In the genomic region with DNA sequence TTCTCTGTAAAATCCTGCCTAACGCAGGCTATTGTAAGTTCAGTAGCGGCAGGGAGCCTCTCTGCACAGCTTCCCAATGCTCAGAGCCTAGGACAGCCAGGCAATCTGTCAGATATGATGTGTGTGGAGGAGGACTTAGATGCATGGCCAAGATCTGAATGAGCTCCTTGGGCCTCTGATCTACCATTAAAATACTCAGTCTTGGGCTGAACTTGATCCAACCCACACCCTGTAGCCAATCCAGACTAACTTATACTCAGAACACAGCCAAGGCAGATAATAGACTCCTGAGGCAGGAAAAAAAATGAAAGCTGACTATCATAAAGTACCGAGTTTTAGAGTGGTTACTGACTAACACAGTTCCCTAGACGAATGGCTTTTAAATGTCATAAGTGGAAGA, we compare ENCODE assay signal across 21 mouse cellular contexts.
DNase-seq lines count a peak whose midpoint lies in the region; ATAC-seq and TF ChIP-seq lines count a peak whose summit lies in the region.
"Had no signal": no experiment of that assay in that cellular context is flagged by ENCODE, and none has a peak within 500 bp of the region (broad histone marks: within the 10 kb centered on the region; RNA-seq: fewer than 3 reads in every experiment).

No protein-coding gene starts in this region.

- no peak overlapping the region for H3K4me2 ChIP-seq in heart, embryonic 16.5 days (ENCODE audit: low read depth, low read length)
- no peak overlapping the region for H3K4me2 ChIP-seq in limb, embryonic 13.5 days (replicated peaks)
- H3K4me2 ChIP-seq in limb, embryonic 14.5 days (replicated peaks; ENCODE audit: low read depth, low read length, severe bottlenecking), result no peak overlapping the region
- H3K4me2 ChIP-seq in limb, embryonic 15.5 days, result no peak overlapping the region
- H3K4me2 ChIP-seq in hindbrain, embryonic 12.5 days (replicated peaks), result no peak overlapping the region

- no peaks in the 10 kb centered on the region for H3K36me3 ChIP-seq in heart, embryonic 16.5 days (ENCODE audit: control insufficient read depth, insufficient read depth)
- no peaks in the 10 kb centered on the region for H3K36me3 ChIP-seq in heart, embryonic 10.5 days
- H3K36me3 ChIP-seq in limb, embryonic 13.5 days, result no peaks in the 10 kb centered on the region
- no peaks in the 10 kb centered on the region for H3K36me3 ChIP-seq in limb, embryonic 10.5 days
- no peaks in the 10 kb centered on the region for H3K36me3 ChIP-seq in limb, embryonic 14.5 days (ENCODE audit: control insufficient read depth, insufficient read depth, low read length)
- H3K36me3 ChIP-seq in limb, embryonic 15.5 days, result no peaks in the 10 kb centered on the region
- H3K36me3 ChIP-seq in hindbrain, embryonic 12.5 days, result no peaks in the 10 kb centered on the region
- H3K36me3 ChIP-seq: G1E had no signal

- 0 out of 2 replicates have a peak, but pooled peaks have one; percentile 32 for ATAC-seq in heart, embryonic 16.5 days (replicated peaks; ENCODE audit: extremely low read depth, insufficient read depth, low FRiP score)
- peak; percentile 44; the same call in 1 of the 2 replicates for ATAC-seq in limb, embryonic 13.5 days (ENCODE audit: low FRiP score, low read depth)
- ATAC-seq in limb, embryonic 14.5 days (ENCODE audit: low FRiP score, low read depth), result no peak; the same call in 1 of the 2 replicates
- ATAC-seq in limb, embryonic 15.5 days (ENCODE audit: insufficient number of reproducible peaks, low FRiP score, low TSS enrichment, low read depth), result peak; percentile 76; the same call in 1 of the 2 replicates
- ATAC-seq in hindbrain, embryonic 12.5 days (ENCODE audit: low FRiP score), result no peak
- ATAC-seq: activated CD4-positive, CD25-positive, alpha-beta regulatory T cell, adult 4 months; CD4-positive, CD25-positive, alpha-beta regulatory T cell, adult 4 months; Patski had no signal

- H3K27me3 ChIP-seq in heart, embryonic 16.5 days (ENCODE audit: control insufficient read depth, insufficient read depth, low read length), result no peaks in the 10 kb centered on the region
- H3K27me3 ChIP-seq in heart, embryonic 10.5 days (ENCODE audit: insufficient read depth, poor library complexity, severe bottlenecking), result no peaks in the 10 kb centered on the region
- no peaks in the 10 kb centered on the region for H3K27me3 ChIP-seq in limb, embryonic 13.5 days
- no peaks in the 10 kb centered on the region for H3K27me3 ChIP-seq in limb, embryonic 10.5 days (ENCODE audit: low read depth, poor library complexity, severe bottlenecking)
- no peaks in the 10 kb centered on the region for H3K27me3 ChIP-seq in limb, embryonic 14.5 days (ENCODE audit: control insufficient read depth, insufficient read depth, low read length)
- no peaks in the 10 kb centered on the region for H3K27me3 ChIP-seq in limb, embryonic 15.5 days
- no peaks in the 10 kb centered on the region for H3K27me3 ChIP-seq in hindbrain, embryonic 12.5 days
- H3K27me3 ChIP-seq: Patski had no signal

- no peaks in the 10 kb centered on the region for H3K9me3 ChIP-seq in heart, embryonic 16.5 days (replicated peaks; ENCODE audit: control insufficient read depth, low read length)
- no peaks in the 10 kb centered on the region for H3K9me3 ChIP-seq in heart, embryonic 10.5 days
- H3K9me3 ChIP-seq in limb, embryonic 13.5 days, result no peaks in the 10 kb centered on the region
- no peaks in the 10 kb centered on the region for H3K9me3 ChIP-seq in limb, embryonic 10.5 days (replicated peaks)
- H3K9me3 ChIP-seq in limb, embryonic 14.5 days (ENCODE audit: control insufficient read depth, low read length), result no peaks in the 10 kb centered on the region
- H3K9me3 ChIP-seq in limb, embryonic 15.5 days, result no peaks in the 10 kb centered on the region
- H3K9me3 ChIP-seq in hindbrain, embryonic 12.5 days (replicated peaks), result no peaks in the 10 kb centered on the region

- no peaks in the 10 kb centered on the region for H3K4me1 ChIP-seq in heart, embryonic 16.5 days (ENCODE audit: control insufficient read depth, insufficient read depth, low read length)
- H3K4me1 ChIP-seq in heart, embryonic 10.5 days, result no peaks in the 10 kb centered on the region
- H3K4me1 ChIP-seq in limb, embryonic 13.5 days, result no peaks in the 10 kb centered on the region; the same call in 1 of the 2 replicates
- H3K4me1 ChIP-seq in limb, embryonic 10.5 days, result peaks cover 11% of the 10 kb centered on the region
- H3K4me1 ChIP-seq in limb, embryonic 14.5 days (ENCODE audit: control insufficient read depth, insufficient read depth, low read length), result no peaks in the 10 kb centered on the region; the same call in 1 of the 2 replicates
- peaks cover 6% of the 10 kb centered on the region for H3K4me1 ChIP-seq in limb, embryonic 15.5 days
- H3K4me1 ChIP-seq in hindbrain, embryonic 12.5 days, result no peaks in the 10 kb centered on the region

- no peak for TF ChIP-seq POLR2A in limb, embryonic 14.5 days (IDR thresholded peaks at IDR 0.05; ENCODE audit: borderline replicate concordance, extremely low read depth, insufficient read depth, insufficient read length)

- no peak overlapping the region for H3K9ac ChIP-seq in heart, embryonic 16.5 days (ENCODE audit: low read length)
- no peak overlapping the region for H3K9ac ChIP-seq in limb, embryonic 13.5 days
- no peak overlapping the region for H3K9ac ChIP-seq in limb, embryonic 14.5 days (ENCODE audit: low read depth, low read length, severe bottlenecking)
- H3K9ac ChIP-seq in limb, embryonic 15.5 days, result no peak overlapping the region
- H3K9ac ChIP-seq in hindbrain, embryonic 12.5 days, result no peak overlapping the region

- H3K4me3 ChIP-seq in heart, embryonic 16.5 days (ENCODE audit: low read length), result no peak overlapping the region
- H3K4me3 ChIP-seq in heart, embryonic 10.5 days, result no peak overlapping the region
- no peak overlapping the region for H3K4me3 ChIP-seq in limb, embryonic 13.5 days
- H3K4me3 ChIP-seq in limb, embryonic 10.5 days, result no peak overlapping the region
- H3K4me3 ChIP-seq in limb, embryonic 14.5 days (replicated peaks; ENCODE audit: low read length), result no peak overlapping the region
- no peak overlapping the region for H3K4me3 ChIP-seq in limb, embryonic 15.5 days
- H3K4me3 ChIP-seq in hindbrain, embryonic 12.5 days, result no peak overlapping the region

- H3K27ac ChIP-seq in heart, embryonic 16.5 days (ENCODE audit: low read length), result no peak overlapping the region
- H3K27ac ChIP-seq in heart, embryonic 10.5 days, result no peak overlapping the region
- no peak overlapping the region for H3K27ac ChIP-seq in limb, embryonic 13.5 days
- no peak overlapping the region for H3K27ac ChIP-seq in limb, embryonic 10.5 days
- H3K27ac ChIP-seq in limb, embryonic 14.5 days (replicated peaks; ENCODE audit: low read depth, low read length), result no peak overlapping the region
- H3K27ac ChIP-seq in limb, embryonic 15.5 days, result no peak overlapping the region
- H3K27ac ChIP-seq in hindbrain, embryonic 12.5 days, result no peak overlapping the region

- DNase-seq in heart, embryonic 10.5 days (ENCODE audit: low spot score), result no peak
- DNase-seq in limb, embryonic 10.5 days (ENCODE audit: low spot score), result no peak
- peak; percentile 54 for DNase-seq in limb, embryonic 14.5 days (ENCODE audit: low spot score)
- DNase-seq in gastrocnemius, postnatal 4 days (ENCODE audit: low spot score in 2 of 2), result no peak
- DNase-seq: adrenal gland, adult 2 months; adrenal gland, adult 8-10 months; adrenal gland, postnatal 10 days; adrenal gland, postnatal 14 days; adrenal gland, postnatal 25 days; adrenal gland, postnatal 36 days; B cell, adult 2 months; cerebellum, adult 11 months; cerebellum, adult 11-12 months had no signal

- WGBS in heart, embryonic 16.5 days, result 72% methylated on average over 4 of the region's 4 CpGs
- 77% methylated on average over 4 of the region's 4 CpGs for WGBS in heart, embryonic 10.5 days
- WGBS in limb, embryonic 13.5 days, result 81% methylated on average over 4 of the region's 4 CpGs
- 86% methylated on average over 4 of the region's 4 CpGs for WGBS in limb, embryonic 10.5 days
- WGBS in limb, embryonic 14.5 days, result 72% methylated on average over 4 of the region's 4 CpGs
- WGBS in limb, embryonic 15.5 days, result 60% methylated on average over 4 of the region's 4 CpGs
- 81% methylated on average over 4 of the region's 4 CpGs for WGBS in hindbrain, embryonic 12.5 days

Comparison
In these comparisons a context has a peak if more than half of its experiments do, and no peak if none do; other contexts are left out.
1. ATAC-seq: peak in heart, embryonic 16.5 days (single experiment), limb, embryonic 13.5 days (single experiment) and limb, embryonic 15.5 days (single experiment); none in limb, embryonic 14.5 days (single experiment) and hindbrain, embryonic 12.5 days (single experiment).